Mouse (Mus musculus) kidney, postnatal 25 days (tissue): ENCODE data around the gene Sowahb.
"Not testable (repeated sequence)": the region's sequence is repeated elsewhere in the genome, so short reads cannot be mapped to it uniquely, and the experiment has no call there.

Experiments
- DNase-seq, 2 experiments: peaks; one replicate each; pipeline ENCODE4 v3.0.0; 2021; ENCODE audit warnings: mixed read lengths in 2 of 2

The Sowahb gene

GRCm38 (mm10) chr5:93042831-93043687 lies 1.8 kb downstream of the Sowahb start:
- peak in 1 of 2 experiments; percentile 33 for DNase-seq

GRCm38 (mm10) chr5:93042031-93042430 lies 2.8 kb downstream of the Sowahb start:
- DNase-seq = peak; percentile 53 to 70

- no peak for DNase-seq
These were observed 3.5 kb downstream of the Sowahb start for GRCm38 (mm10) chr5:93041276-93041675.

- DNase-seq = peak; percentile 87 to 94
These were observed 4.7 kb downstream of the Sowahb start for GRCm38 (mm10) chr5:93040095-93040494.

- peak in 1 of 2 experiments; percentile 23 for DNase-seq
These were observed 8.6 kb downstream of the Sowahb start for GRCm38 (mm10) chr5:93036254-93036653.

GRCm38 (mm10) chr5:93035285-93035684 lies 9.5 kb downstream of the Sowahb start:
- DNase-seq = no peak

GRCm38 (mm10) chr5:93033087-93033870 lies 11.5 kb downstream of the Sowahb start:
- DNase-seq = no peak

GRCm38 (mm10) chr5:93032621-93033020 lies 12.2 kb downstream of the Sowahb start:
- no peak for DNase-seq

- no peak for DNase-seq
These were observed 14.0 kb downstream of the Sowahb start for GRCm38 (mm10) chr5:93030869-93031268.

- peak in 1 of 2 experiments; percentile 60 for DNase-seq
These were observed 14.4 kb downstream of the Sowahb start for GRCm38 (mm10) chr5:93030411-93030810.

GRCm38 (mm10) chr5:93027120-93027675 lies 17.6 kb downstream of the Sowahb start:
- no peak for DNase-seq

GRCm38 (mm10) chr5:93026437-93027119 lies 18.2 kb downstream of the Sowahb start:
- DNase-seq = no peak

- DNase-seq = peak; percentile 82 to 93
These were observed 20.0 kb downstream of the Sowahb start for GRCm38 (mm10) chr5:93024754-93025280.

- no peak for DNase-seq
These were observed 22.6 kb downstream of the Sowahb start for GRCm38 (mm10) chr5:93022126-93022797.

- DNase-seq = no peak
These were observed 24.7 kb downstream of the Sowahb start for GRCm38 (mm10) chr5:93020024-93020666.

- not testable (repeated sequence) for DNase-seq
These were observed 25.6 kb downstream of the Sowahb start for GRCm38 (mm10) chr5:93019207-93019606.

GRCm38 (mm10) chr5:93017678-93018077 lies 27.1 kb downstream of the Sowahb start:
- DNase-seq = no peak

GRCm38 (mm10) chr5:93008256-93008655 lies 36.6 kb downstream of the Sowahb start:
- DNase-seq = no peak

GRCm38 (mm10) chr5:93005815-93006341 lies 38.9 kb downstream of the Sowahb start:
- DNase-seq = peak in 1 of 2 experiments; percentile 59

GRCm38 (mm10) chr5:93005229-93005814 lies 39.5 kb downstream of the Sowahb start:
- peak; percentile 76 to 87 for DNase-seq

GRCm38 (mm10) chr5:93002615-93003014 lies 42.2 kb downstream of the Sowahb start:
- peak in 1 of 2 experiments; percentile 20 for DNase-seq
